Mouse (Mus musculus) spleen, postnatal 4 days (tissue): ENCODE data around the gene Ufd1.
"Not testable (repeated sequence)": the region's sequence is repeated elsewhere in the genome, so short reads cannot be mapped to it uniquely, and the experiment has no call there.

Experiments used
- DNase-seq, 2 experiments: peaks; one replicate each; pipeline ENCODE4 v3.0.0; 2022; ENCODE audit warnings: low spot score in 2 of 2

Ufd1 gene

GRCm38 (mm10) chr16:18809001-18809400 lies 2.6 kb upstream of the Ufd1 start:
- DNase-seq = peak in 1 of 2 experiments; percentile 23

- DNase-seq = peak in 1 of 2 experiments; percentile 38
Measured at GRCm38 (mm10) chr16:18811032-18811431, 547 bp upstream of the Ufd1 start.

GRCm38 (mm10) chr16:18812385-18812910 lies 869 bp downstream of the Ufd1 start:
- DNase-seq = no peak

GRCm38 (mm10) chr16:18822356-18822755 lies 10.8 kb downstream of the Ufd1 start:
- DNase-seq = no peak

- no peak for DNase-seq
Measured at GRCm38 (mm10) chr16:18822925-18823324, 11.3 kb downstream of the Ufd1 start.

- DNase-seq = no peak
Measured at GRCm38 (mm10) chr16:18828630-18829029, 17.1 kb downstream of the Ufd1 start.

- no peak for DNase-seq
Measured at GRCm38 (mm10) chr16:18829102-18829501, 17.5 kb downstream of the Ufd1 start.

- no peak for DNase-seq
Measured at GRCm38 (mm10) chr16:18833486-18833885, 21.9 kb downstream of the Ufd1 start.

- no peak for DNase-seq
Measured at GRCm38 (mm10) chr16:18836073-18836467, 24.5 kb downstream of the Ufd1 start.

GRCm38 (mm10) chr16:18836468-18837208 lies 25.1 kb downstream of the Ufd1 start, which contains the start of the genes 2510002D24Rik and Gm28539:
Gene 2510002D24Rik, plus strand, starts transcription at chr16:18836578.
Gene Gm28539, plus strand, starts transcription at chr16:18836584.
- peak; percentile 90 to 93 for DNase-seq

GRCm38 (mm10) chr16:18838346-18838745 lies 26.8 kb downstream of the Ufd1 start:
- DNase-seq = no peak

- DNase-seq = no peak
Measured at GRCm38 (mm10) chr16:18846301-18846820, 34.8 kb downstream of the Ufd1 start.

- not testable (repeated sequence) for DNase-seq
Measured at GRCm38 (mm10) chr16:18849521-18850190, 38.1 kb downstream of the Ufd1 start.

GRCm38 (mm10) chr16:18858551-18858950 lies 47.0 kb downstream of the Ufd1 start:
- peak in 1 of 2 experiments; percentile 14 for DNase-seq

GRCm38 (mm10) chr16:18860186-18860585 lies 48.6 kb downstream of the Ufd1 start:
- no peak for DNase-seq

- DNase-seq = not testable (repeated sequence)
Measured at GRCm38 (mm10) chr16:18870495-18870894, 58.9 kb downstream of the Ufd1 start.

GRCm38 (mm10) chr16:18876091-18876441 lies 64.5 kb downstream of the Ufd1 start:
- DNase-seq = no peak

GRCm38 (mm10) chr16:18876442-18877308 lies 65.1 kb downstream of the Ufd1 start, which contains the start of the genes Mrpl40 and Hira:
Gene Mrpl40, minus strand, starts transcription at chr16:18876862.
Gene Hira, plus strand, starts transcription at chr16:18877037.
- peak; percentile 96 to 97 for DNase-seq

GRCm38 (mm10) chr16:18877386-18878090 lies 66.0 kb downstream of the Ufd1 start:
- DNase-seq = peak; percentile 60 to 80

- DNase-seq = peak in 1 of 2 experiments; percentile 65
Measured at GRCm38 (mm10) chr16:18878091-18878720, 66.6 kb downstream of the Ufd1 start.
